Mouse (Mus musculus): ENCODE results near the gene Dnm3. TPM values are rescaled to one million over a fixed set of nuclear protein-coding genes. Genes with fewer than 3 reads are reported as not detected.

Gene Dnm3
- polyA plus RNA-seq, 1 experiment from 2014 or later: 1.1 TPM

GRCm38 (mm10) chr1:162221801-162222301, 256.0 kb downstream of the Dnm3 start:
- 0 out of 2 replicates have a peak, but pooled peaks cover 5% of the 10 kb centered on the region for H3K36me3 ChIP-seq
- no peak for ATAC-seq (ENCODE audit: insufficient number of reproducible peaks, low FRiP score)
- H3K27ac ChIP-seq (ENCODE audit: poor library complexity, severe bottlenecking): no peak overlapping the region
- peaks cover 17% of the 10 kb centered on the region for H3K4me1 ChIP-seq (replicated peaks)
- no peak overlapping the region for H3K4me2 ChIP-seq
- no peaks in the 10 kb centered on the region for H3K9me3 ChIP-seq (replicated peaks)
- no peak overlapping the region for H3K4me3 ChIP-seq
- 17% methylated on average over 4 of the region's 4 CpGs for WGBS
- no peak overlapping the region for H3K9ac ChIP-seq
- H3K27me3 ChIP-seq (replicated peaks): no peaks in the 10 kb centered on the region

GRCm38 (mm10) chr1:162220891-162221290, 256.9 kb downstream of the Dnm3 start:
- Histone ChIP-seq H3K27ac (ENCODE audit: poor library complexity, severe bottlenecking) (peak overlapping the region; percentile 82), H3K36me3 (0 out of 2 replicates have a peak, but pooled peaks cover 5% of the 10 kb centered on the region), H3K27me3 (replicated peaks) (no peaks in the 10 kb centered on the region), H3K9me3 (replicated peaks) (no peaks in the 10 kb centered on the region), H3K4me2 (peak overlapping the region; percentile 56), H3K4me3 (peak overlapping the region; percentile 27), H3K9ac (peak overlapping the region; percentile 64), H3K4me1 (replicated peaks) (peaks cover 24% of the 10 kb centered on the region)
- ATAC-seq (ENCODE audit: insufficient number of reproducible peaks, low FRiP score): no peak

- no peak for ATAC-seq (ENCODE audit: insufficient number of reproducible peaks, low FRiP score)
- Histone ChIP-seq H3K9ac (no peak overlapping the region), H3K4me2 (no peak overlapping the region), H3K9me3 (replicated peaks) (no peaks in the 10 kb centered on the region), H3K36me3 (0 out of 2 replicates have a peak, but pooled peaks cover 5% of the 10 kb centered on the region), H3K27me3 (replicated peaks) (no peaks in the 10 kb centered on the region), H3K4me3 (no peak overlapping the region), H3K27ac (ENCODE audit: poor library complexity, severe bottlenecking) (no peak overlapping the region), H3K4me1 (replicated peaks) (peaks cover 28% of the 10 kb centered on the region)
- 71% methylated on average over 1 of the region's 1 CpGs for WGBS
These were observed 258.1 kb downstream of the Dnm3 start for GRCm38 (mm10) chr1:162219781-162220180.

GRCm38 (mm10) chr1:162218530-162219180, 259.2 kb downstream of the Dnm3 start:
- Histone ChIP-seq H3K27me3 (replicated peaks) (no peaks in the 10 kb centered on the region), H3K27ac (ENCODE audit: poor library complexity, severe bottlenecking) (peak overlapping the region; percentile 97), H3K9me3 (replicated peaks) (no peaks in the 10 kb centered on the region), H3K36me3 (0 out of 2 replicates have a peak, but pooled peaks cover 5% of the 10 kb centered on the region), H3K4me2 (peak overlapping the region; percentile 36; the same call in 1 of the 2 replicates), H3K9ac (peak overlapping the region; percentile 56; the same call in 1 of the 2 replicates), H3K4me3 (peak overlapping the region; percentile 49), H3K4me1 (replicated peaks) (peaks cover 28% of the 10 kb centered on the region)
- ATAC-seq (ENCODE audit: insufficient number of reproducible peaks, low FRiP score): peak; percentile 30; the same call in 1 of the 2 replicates
- 27% methylated on average over 8 of the region's 8 CpGs for WGBS

- H3K27me3 ChIP-seq (replicated peaks): no peaks in the 10 kb centered on the region
- H3K4me2 ChIP-seq: peak overlapping the region; percentile 49
- no peaks in the 10 kb centered on the region for H3K9me3 ChIP-seq (replicated peaks)
- WGBS: 41% methylated on average over 15 of the region's 15 CpGs
- H3K4me1 ChIP-seq (replicated peaks): peaks cover 25% of the 10 kb centered on the region
- peak overlapping the region; percentile 49 for H3K4me3 ChIP-seq
- peak overlapping the region; percentile 97 for H3K27ac ChIP-seq (ENCODE audit: poor library complexity, severe bottlenecking)
- ATAC-seq (ENCODE audit: insufficient number of reproducible peaks, low FRiP score): peak; percentile 80
- H3K36me3 ChIP-seq: no peaks in the 10 kb centered on the region
- peak overlapping the region; percentile 78 for H3K9ac ChIP-seq
These were observed 260.4 kb downstream of the Dnm3 start for GRCm38 (mm10) chr1:162217340-162217974.

- Histone ChIP-seq H3K4me1 (replicated peaks) (peaks cover 26% of the 10 kb centered on the region), H3K9ac (no peak overlapping the region), H3K4me2 (peak overlapping the region; percentile 49; the same call in 1 of the 2 replicates), H3K4me3 (no peak overlapping the region), H3K27ac (ENCODE audit: poor library complexity, severe bottlenecking) (peak overlapping the region; percentile 97), H3K9me3 (replicated peaks) (no peaks in the 10 kb centered on the region), H3K27me3 (replicated peaks) (no peaks in the 10 kb centered on the region), H3K36me3 (no peaks in the 10 kb centered on the region)
- 22% methylated on average over 4 of the region's 4 CpGs for WGBS
- peak; percentile 54; the same call in 1 of the 2 replicates for ATAC-seq (ENCODE audit: insufficient number of reproducible peaks, low FRiP score)
These were observed 261.2 kb downstream of the Dnm3 start for GRCm38 (mm10) chr1:162216656-162217055.

- no peaks in the 10 kb centered on the region for H3K27me3 ChIP-seq (replicated peaks)
- H3K9me3 ChIP-seq (replicated peaks): no peaks in the 10 kb centered on the region
- H3K4me3 ChIP-seq: no peak overlapping the region
- H3K27ac ChIP-seq (ENCODE audit: poor library complexity, severe bottlenecking): peak overlapping the region; percentile 64; the same call in 1 of the 2 replicates
- H3K4me2 ChIP-seq: no peak overlapping the region
- no peaks in the 10 kb centered on the region for H3K36me3 ChIP-seq
- H3K9ac ChIP-seq: no peak overlapping the region
- H3K4me1 ChIP-seq (replicated peaks): peaks cover 31% of the 10 kb centered on the region
- WGBS: 26% methylated on average over 5 of the region's 5 CpGs
- no peak for ATAC-seq (ENCODE audit: insufficient number of reproducible peaks, low FRiP score)
These were observed 262.1 kb downstream of the Dnm3 start for GRCm38 (mm10) chr1:162215743-162216142.

GRCm38 (mm10) chr1:162213066-162213465, 264.8 kb downstream of the Dnm3 start:
- H3K9ac ChIP-seq: no peak overlapping the region
- H3K4me1 ChIP-seq (replicated peaks): peaks cover 47% of the 10 kb centered on the region
- H3K27me3 ChIP-seq (replicated peaks): no peaks in the 10 kb centered on the region
- ATAC-seq (ENCODE audit: insufficient number of reproducible peaks, low FRiP score): no peak
- no peaks in the 10 kb centered on the region for H3K36me3 ChIP-seq
- no peaks in the 10 kb centered on the region for H3K9me3 ChIP-seq (replicated peaks)
- WGBS: 84% methylated on average over 8 of the region's 8 CpGs
- H3K27ac ChIP-seq (ENCODE audit: poor library complexity, severe bottlenecking): no peak overlapping the region
- H3K4me3 ChIP-seq: no peak overlapping the region
- H3K4me2 ChIP-seq: no peak overlapping the region

- no peaks in the 10 kb centered on the region for H3K9me3 ChIP-seq (replicated peaks)
- H3K36me3 ChIP-seq: no peaks in the 10 kb centered on the region
- no peaks in the 10 kb centered on the region for H3K27me3 ChIP-seq (replicated peaks)
- no peak overlapping the region for H3K4me3 ChIP-seq
- 51% methylated on average over 2 of the region's 2 CpGs for WGBS
- no peak overlapping the region; the same call in 1 of the 2 replicates for H3K27ac ChIP-seq (ENCODE audit: poor library complexity, severe bottlenecking)
- no peak overlapping the region for H3K9ac ChIP-seq
- H3K4me2 ChIP-seq: no peak overlapping the region
- H3K4me1 ChIP-seq (replicated peaks): peaks cover 35% of the 10 kb centered on the region
- ATAC-seq (ENCODE audit: insufficient number of reproducible peaks, low FRiP score): no peak
These were observed 267.3 kb downstream of the Dnm3 start for GRCm38 (mm10) chr1:162210529-162210928.

- H3K9ac ChIP-seq: no peak overlapping the region
- peaks cover 31% of the 10 kb centered on the region for H3K4me1 ChIP-seq (replicated peaks)
- 42% methylated on average over 10 of the region's 10 CpGs for WGBS
- H3K9me3 ChIP-seq (replicated peaks): no peaks in the 10 kb centered on the region
- no peaks in the 10 kb centered on the region for H3K36me3 ChIP-seq
- peak overlapping the region; percentile 6; the same call in 1 of the 2 replicates for H3K27ac ChIP-seq (ENCODE audit: poor library complexity, severe bottlenecking)
- no peak overlapping the region for H3K4me3 ChIP-seq
- no peak; the same call in 1 of the 2 replicates for ATAC-seq (ENCODE audit: insufficient number of reproducible peaks, low FRiP score)
- peak overlapping the region; percentile 15; the same call in 1 of the 2 replicates for H3K4me2 ChIP-seq
- no peaks in the 10 kb centered on the region for H3K27me3 ChIP-seq (replicated peaks)
These were observed 268.2 kb downstream of the Dnm3 start for GRCm38 (mm10) chr1:162209487-162210149.

GRCm38 (mm10) chr1:162209010-162209409, 268.8 kb downstream of the Dnm3 start:
- no peaks in the 10 kb centered on the region for H3K36me3 ChIP-seq
- H3K27me3 ChIP-seq (replicated peaks): no peaks in the 10 kb centered on the region
- H3K4me1 ChIP-seq (replicated peaks): peaks cover 31% of the 10 kb centered on the region
- no peaks in the 10 kb centered on the region for H3K9me3 ChIP-seq (replicated peaks)
- no peak overlapping the region for H3K27ac ChIP-seq (ENCODE audit: poor library complexity, severe bottlenecking)
- no peak overlapping the region for H3K4me2 ChIP-seq
- no peak for ATAC-seq (ENCODE audit: insufficient number of reproducible peaks, low FRiP score)
- no peak overlapping the region for H3K9ac ChIP-seq
- H3K4me3 ChIP-seq: no peak overlapping the region
- WGBS: 69% methylated on average over 9 of the region's 9 CpGs

All from heart, embryonic 12.5 days (tissue).